ENCODE assay signal across 21 mouse cellular contexts in the genomic region with DNA sequence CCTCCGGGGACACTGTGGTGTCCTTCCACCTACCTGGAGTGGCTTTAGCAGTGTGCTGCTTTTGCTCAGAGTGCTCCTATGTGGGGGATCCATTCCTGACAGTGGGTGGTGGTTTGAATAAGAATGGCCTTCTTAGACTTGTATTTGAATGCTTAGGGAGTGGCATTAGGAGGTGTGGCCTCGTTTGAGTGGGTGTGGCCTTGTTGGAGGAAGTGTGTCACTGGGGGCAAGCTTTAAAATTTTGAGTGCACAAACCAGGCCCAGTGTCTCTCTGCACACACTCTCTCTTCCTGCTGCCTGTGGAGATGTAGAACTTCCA.
DNase-seq lines count a peak whose midpoint lies in the region; ATAC-seq and TF ChIP-seq lines count a peak whose summit lies in the region.
"Had no signal": no experiment of that assay in that cellular context is flagged by ENCODE, and none has a peak within 500 bp of the region (broad histone marks: within the 10 kb centered on the region; RNA-seq: fewer than 3 reads in every experiment).

No protein-coding gene starts in this region.

- TF ChIP-seq EP300 in ES-Bruce4 (IDR thresholded peaks at IDR 0.05; ENCODE audit: insufficient read depth, low read depth, low read length) (0 out of 2 replicates have a peak, but pooled peaks have one; percentile 58), MEL (IDR thresholded peaks at IDR 0.05; ENCODE audit: low read depth in 1 of 2, low read length in 2 of 2) (no peak)

- H3K27ac ChIP-seq in liver, embryonic 11.5 days (ENCODE audit: low read depth, low read length) = no peak overlapping the region
- H3K27ac ChIP-seq in ES-Bruce4 (ENCODE audit: insufficient read depth, low read length) (no peak overlapping the region), MEL (ENCODE audit: control insufficient read depth, low read depth, low read length) (no peak overlapping the region)
- H3K27ac ChIP-seq: embryonic facial prominence, embryonic 10.5 days; forebrain, embryonic 13.5 days; gastrocnemius, adult 2 months; hindbrain, embryonic 10.5 days; hindbrain, embryonic 14.5 days; intestine, embryonic 15.5 days had no signal

- no peak for TF ChIP-seq CTCF in ES-Bruce4 (IDR thresholded peaks at IDR 0.05; ENCODE audit: low read depth, low read length)
- TF ChIP-seq CTCF in MEL (IDR thresholded peaks at IDR 0.05 in 2 of 3, conservative IDR thresholded peaks at IDR 0.05 in 1 of 3; ENCODE audit: control insufficient read depth in 1 of 3, insufficient read depth in 1 of 3, low read depth in 2 of 3, low read length in 3 of 3, poor library complexity in 1 of 3, severe bottlenecking in 1 of 3) = no peak

- no peak overlapping the region for H3K4me2 ChIP-seq in liver, embryonic 11.5 days
- H3K4me2 ChIP-seq: forebrain, embryonic 13.5 days; heart, embryonic 11.5 days; hindbrain, embryonic 14.5 days; intestine, embryonic 15.5 days had no signal

- intact Hi-C loops in left cerebral cortex, postnatal 14 days (cut with DNase I) = loop anchor here (10.0 kb wide), 1 partner anchor 279 kb away; no protein-coding TSS in a partner anchor

- H3K9ac ChIP-seq in liver, embryonic 11.5 days (ENCODE audit: low read depth, low read length) = no peak overlapping the region
- H3K9ac ChIP-seq in ES-Bruce4 (ENCODE audit: low read depth, poor library complexity, severe bottlenecking) (no peak overlapping the region), MEL (ENCODE audit: control insufficient read depth, low read depth, low read length, poor library complexity, severe bottlenecking) (no peak overlapping the region)
- H3K9ac ChIP-seq: forebrain, embryonic 13.5 days; forebrain, postnatal 0 days; hindbrain, embryonic 14.5 days; intestine, embryonic 15.5 days had no signal

- no peak overlapping the region for H3K4me3 ChIP-seq in liver, embryonic 11.5 days (ENCODE audit: low read depth, low read length)
- H3K4me3 ChIP-seq in ES-Bruce4 (ENCODE audit: low read depth, low read length) (no peak overlapping the region), MEL (ENCODE audit: control insufficient read depth in 1 of 2, insufficient read depth in 1 of 2, low read depth in 2 of 2, low read length in 2 of 2) (no peak overlapping the region)
- H3K4me3 ChIP-seq: embryonic facial prominence, embryonic 10.5 days; forebrain, embryonic 13.5 days; gastrocnemius, adult 2 months; hindbrain, embryonic 10.5 days; intestine, embryonic 15.5 days had no signal

- TF ChIP-seq POLR2A in ES-Bruce4 (IDR thresholded peaks at IDR 0.05; ENCODE audit: insufficient read depth, low read length) = no peak
- no peak for TF ChIP-seq POLR2A in MEL (IDR thresholded peaks at IDR 0.05; ENCODE audit: control insufficient read depth in 1 of 2, insufficient read depth in 1 of 2, low read depth in 1 of 2, low read length in 2 of 2, poor library complexity in 1 of 2)

- no peak for ATAC-seq in liver, embryonic 11.5 days (replicated peaks; ENCODE audit: low FRiP score)
- ATAC-seq: forebrain, embryonic 13.5 days; intestine, embryonic 15.5 days had no signal

- DNase-seq in liver (peak; percentile 33), MEL (ENCODE audit: low read depth, low spot score) (peak; percentile 24), ZHBTc4 (ENCODE audit: low read depth, low spot score) (peak; percentile 96)
- DNase-seq in liver, embryonic 11.5 days (ENCODE audit: low spot score) = no peak
- DNase-seq in embryo, embryonic 9.5 days (ENCODE audit: extremely low spot score) = no peak
- no peak for DNase-seq in left cerebral cortex, postnatal 14 days (ENCODE audit: low spot score in 2 of 2)
- DNase-seq in cerebellum, postnatal 10 days = no peak
- DNase-seq: cerebellum, adult 11-12 months; cerebellum, adult 9-10 months; cerebellum, postnatal 36 days; forebrain, postnatal 0 days; gastrocnemius, adult 2 months; gastrocnemius, postnatal 25 days; kidney, adult 18-20 months had no signal

- TF ChIP-seq RAD21 in MEL (IDR thresholded peaks at IDR 0.05; ENCODE audit: low read depth, low read length) = no peak

- no peaks in the 10 kb centered on the region for H3K9me3 ChIP-seq in liver, embryonic 11.5 days (ENCODE audit: control insufficient read depth, low read length)
- H3K9me3 ChIP-seq in ES-Bruce4 (replicated peaks; ENCODE audit: control insufficient read depth, insufficient read depth, low read length, poor library complexity, severe bottlenecking) = no peaks in the 10 kb centered on the region
- H3K9me3 ChIP-seq in MEL (replicated peaks; ENCODE audit: insufficient read depth, low read length) = no peaks in the 10 kb centered on the region
- H3K9me3 ChIP-seq: embryonic facial prominence, embryonic 10.5 days; forebrain, embryonic 13.5 days; hindbrain, embryonic 10.5 days; intestine, embryonic 15.5 days had no signal

- no peaks in the 10 kb centered on the region for H3K79me2 ChIP-seq in MEL (ENCODE audit: control insufficient read depth, insufficient read depth, low read length, poor library complexity)

- H3K4me1 ChIP-seq in liver, embryonic 11.5 days (replicated peaks; ENCODE audit: control insufficient read depth, insufficient read depth, low read length) = no peaks in the 10 kb centered on the region
- H3K4me1 ChIP-seq in ES-Bruce4 (ENCODE audit: control insufficient read depth, insufficient read depth, low read length) = no peaks in the 10 kb centered on the region
- H3K4me1 ChIP-seq in MEL (ENCODE audit: control insufficient read depth in 1 of 2, insufficient read depth in 2 of 2, low read length in 2 of 2) = no peaks in the 10 kb centered on the region
- H3K4me1 ChIP-seq: forebrain, embryonic 13.5 days had no signal

- no peaks in the 10 kb centered on the region for H3K36me3 ChIP-seq in liver, embryonic 11.5 days (ENCODE audit: control insufficient read depth, insufficient read depth, low read length)
- no peaks in the 10 kb centered on the region for H3K36me3 ChIP-seq in ES-Bruce4 (ENCODE audit: control insufficient read depth, insufficient read depth, low read length, poor library complexity, severe bottlenecking)
- no peaks in the 10 kb centered on the region for H3K36me3 ChIP-seq in MEL (ENCODE audit: control insufficient read depth in 1 of 2, insufficient read depth in 2 of 2, low read length in 2 of 2)
- H3K36me3 ChIP-seq: embryonic facial prominence, embryonic 10.5 days; hindbrain, embryonic 10.5 days; intestine, embryonic 15.5 days had no signal

- no peaks in the 10 kb centered on the region for H3K27me3 ChIP-seq in liver, embryonic 11.5 days (replicated peaks; ENCODE audit: control insufficient read depth, insufficient read depth, low read length)
- H3K27me3 ChIP-seq in ES-Bruce4 (ENCODE audit: control insufficient read depth, insufficient read depth, low read length, poor library complexity, severe bottlenecking) (no peaks in the 10 kb centered on the region), MEL (ENCODE audit: control insufficient read depth in 1 of 2, insufficient read depth in 2 of 2, low read length in 2 of 2) (no peaks in the 10 kb centered on the region)
- H3K27me3 ChIP-seq: forebrain, embryonic 13.5 days; intestine, embryonic 15.5 days had no signal

- 57% methylated on average over 2 of the region's 2 CpGs for WGBS in liver, embryonic 11.5 days

TF ChIP-seq in MEL, 35 proteins besides CTCF, POLR2A, EP300 and RAD21:
- TF ChIP-seq GABPA (IDR thresholded peaks at IDR 0.05; ENCODE audit: low read depth, low read length) (no peak), TAL1 (IDR thresholded peaks at IDR 0.05; ENCODE audit: low read length) (no peak), ETS1 (IDR thresholded peaks at IDR 0.05; ENCODE audit: low read depth, low read length) (no peak), SIN3A (IDR thresholded peaks at IDR 0.05; ENCODE audit: low read length) (no peak), MAX (IDR thresholded peaks at IDR 0.05; ENCODE audit: low read length) (no peak), JUND (IDR thresholded peaks at IDR 0.05; ENCODE audit: low read depth, low read length) (no peak), MYC (IDR thresholded peaks at IDR 0.05; ENCODE audit: low read depth, low read length) (no peak), POLR2AphosphoS2 (IDR thresholded peaks at IDR 0.05; ENCODE audit: low read length) (no peak), KAT2A (conservative IDR thresholded peaks at IDR 0.05; ENCODE audit: low read depth, low read length) (no peak), SMC3 (IDR thresholded peaks at IDR 0.05; ENCODE audit: low read depth, low read length) (no peak)

Comparison
In these comparisons a context has a peak if more than half of its experiments do, and no peak if none do; other contexts are left out.
1. DNase-seq: peak in liver (single experiment), MEL (single experiment) and ZHBTc4 (single experiment); none in liver, embryonic 11.5 days (single experiment), embryo, embryonic 9.5 days (single experiment), left cerebral cortex, postnatal 14 days (0 of 2) and cerebellum, postnatal 10 days (0 of 2).